Mouse (Mus musculus): Measurements from ENCODE around the gene Stk40. TPM values are rescaled to one million over a fixed set of nuclear protein-coding genes. Genes with fewer than 3 reads are reported as not detected.

Gene Stk40
- polyA plus RNA-seq, 1 experiment from 2014 or later, result 29.5 TPM

DNA sequence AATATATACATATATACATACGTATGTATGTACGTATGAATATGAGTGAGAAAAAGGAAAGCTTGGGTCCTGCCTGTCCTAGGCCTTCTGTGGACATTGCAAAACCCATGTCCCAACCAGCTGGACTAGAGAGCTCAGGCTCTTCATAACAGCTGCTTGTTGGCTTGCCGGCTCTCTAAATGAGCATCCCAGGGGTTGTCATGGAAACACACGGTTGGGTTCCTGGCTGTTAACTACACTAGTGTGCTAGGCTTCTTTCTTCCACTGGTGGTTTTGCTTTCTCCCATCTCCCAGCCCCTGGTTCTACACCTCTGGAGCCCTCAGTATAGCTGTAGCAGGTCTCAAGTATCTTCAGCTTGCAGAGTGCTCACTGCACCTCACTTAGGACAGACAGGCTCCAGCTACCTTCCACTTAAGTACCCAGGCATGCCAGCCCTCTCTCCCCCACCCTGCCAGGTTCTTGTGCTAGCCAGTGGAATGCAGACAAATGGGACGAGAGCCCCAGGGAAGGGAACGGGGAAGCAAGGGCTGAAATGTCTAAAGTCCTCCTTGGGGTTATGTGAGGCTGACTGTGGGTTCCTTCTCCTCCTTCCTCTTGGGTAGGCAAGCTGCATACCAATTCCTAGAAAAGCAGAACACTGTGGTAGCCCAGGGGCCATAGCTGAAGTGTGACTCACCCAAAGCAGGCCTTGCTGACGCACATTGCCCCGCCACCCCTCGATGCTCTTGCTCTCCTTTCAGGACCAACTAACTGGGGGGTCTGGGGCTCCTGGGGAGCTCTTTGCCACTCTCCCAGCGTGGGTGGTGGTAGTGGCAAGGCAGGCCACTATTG is 27.7 kb downstream of the Stk40 start:
- peak; percentile 82 for ATAC-seq
- H3K9ac ChIP-seq (ENCODE audit: low read depth, low read length), result no peak overlapping the region
- H3K36me3 ChIP-seq (ENCODE audit: control insufficient read depth, insufficient read depth, low read length), result peaks cover 25% of the 10 kb centered on the region
- WGBS, result 57% methylated on average over 10 of the region's 10 CpGs
- H3K4me2 ChIP-seq (ENCODE audit: low read length), result no peak overlapping the region
- no peaks in the 10 kb centered on the region for H3K9me3 ChIP-seq (ENCODE audit: control insufficient read depth, low read length)
- no peaks in the 10 kb centered on the region for H3K27me3 ChIP-seq (replicated peaks; ENCODE audit: control insufficient read depth, insufficient read depth, low read length)
- peaks cover 18% of the 10 kb centered on the region for H3K4me1 ChIP-seq (ENCODE audit: control insufficient read depth, insufficient read depth, low read depth, low read length)
- no peak overlapping the region for H3K4me3 ChIP-seq (ENCODE audit: low read length)
- H3K27ac ChIP-seq (ENCODE audit: low read depth, low read length), result peak overlapping the region; percentile 55; the same call in 1 of the 2 replicates

DNA sequence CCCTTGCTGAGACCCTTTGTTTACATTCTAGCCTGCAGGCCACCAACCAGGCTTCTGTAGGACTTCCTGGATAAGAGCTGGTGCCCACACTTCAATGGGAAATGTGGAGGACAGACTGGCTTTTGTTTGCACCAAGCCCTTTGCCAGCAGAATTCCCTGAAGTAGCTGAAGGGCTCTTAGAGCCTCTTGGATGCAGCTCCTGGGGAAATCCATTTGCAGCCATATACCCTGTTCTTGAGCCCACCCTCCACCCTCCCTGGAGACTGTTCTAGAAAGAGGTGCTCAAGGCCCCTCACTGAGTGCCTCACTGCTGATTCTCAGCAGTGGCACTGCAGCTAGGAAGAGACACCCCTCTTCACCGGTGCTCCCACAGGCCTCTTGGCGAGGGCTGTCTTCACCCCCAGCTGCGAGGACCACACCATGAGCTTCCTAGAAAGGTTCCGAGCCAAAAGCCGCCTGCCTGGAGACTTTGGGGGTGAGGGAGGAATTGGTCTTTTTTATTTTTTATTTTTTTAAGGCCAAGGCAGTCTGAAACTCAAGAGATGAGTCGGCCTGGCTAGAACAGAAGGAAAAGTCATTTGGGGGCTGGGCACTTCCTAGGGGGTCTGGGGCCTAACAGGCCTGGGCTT is 29.0 kb downstream of the Stk40 start:
- Histone ChIP-seq H3K27ac (ENCODE audit: low read depth, low read length) (peak overlapping the region; percentile 55), H3K4me2 (ENCODE audit: low read length) (no peak overlapping the region), H3K27me3 (replicated peaks; ENCODE audit: control insufficient read depth, insufficient read depth, low read length) (no peaks in the 10 kb centered on the region), H3K36me3 (ENCODE audit: control insufficient read depth, insufficient read depth, low read length) (peaks cover 29% of the 10 kb centered on the region), H3K9me3 (ENCODE audit: control insufficient read depth, low read length) (no peaks in the 10 kb centered on the region), H3K4me1 (ENCODE audit: control insufficient read depth, insufficient read depth, low read depth, low read length) (peaks cover 18% of the 10 kb centered on the region), H3K9ac (ENCODE audit: low read depth, low read length) (no peak overlapping the region), H3K4me3 (ENCODE audit: low read length) (no peak overlapping the region)
- ATAC-seq, result no peak
- WGBS, result 70% methylated on average over 6 of the region's 6 CpGs

DNA sequence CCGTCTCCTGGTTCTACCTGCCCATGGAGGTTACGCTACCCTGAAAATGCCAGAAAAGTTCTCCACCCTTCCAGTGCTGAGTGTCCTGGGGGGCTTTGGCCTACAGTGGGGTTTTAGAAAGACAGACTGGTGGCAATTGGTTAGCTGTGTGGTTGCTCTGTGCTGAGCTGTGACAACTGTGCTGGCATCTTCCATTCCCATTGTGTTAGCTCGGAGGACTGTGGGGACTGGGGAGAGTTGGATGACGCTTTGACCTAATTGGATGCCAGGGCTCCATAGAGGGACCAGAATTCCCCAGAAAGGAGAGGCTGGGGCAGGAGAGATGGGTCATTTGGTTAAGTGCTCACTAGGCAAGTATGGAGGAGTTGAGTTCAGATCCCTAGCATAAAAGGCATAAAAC is 30.5 kb downstream of the Stk40 start:
- Histone ChIP-seq H3K9me3 (ENCODE audit: control insufficient read depth, low read length) (no peaks in the 10 kb centered on the region), H3K36me3 (ENCODE audit: control insufficient read depth, insufficient read depth, low read length) (peaks cover 31% of the 10 kb centered on the region), H3K4me1 (ENCODE audit: control insufficient read depth, insufficient read depth, low read depth, low read length) (peaks cover 18% of the 10 kb centered on the region), H3K9ac (ENCODE audit: low read depth, low read length) (no peak overlapping the region), H3K27ac (ENCODE audit: low read depth, low read length) (no peak overlapping the region), H3K4me2 (ENCODE audit: low read length) (no peak overlapping the region), H3K4me3 (ENCODE audit: low read length) (no peak overlapping the region), H3K27me3 (replicated peaks; ENCODE audit: control insufficient read depth, insufficient read depth, low read length) (no peaks in the 10 kb centered on the region)
- WGBS, result 93% methylated on average over 4 of the region's 4 CpGs
- no peak for ATAC-seq

DNA sequence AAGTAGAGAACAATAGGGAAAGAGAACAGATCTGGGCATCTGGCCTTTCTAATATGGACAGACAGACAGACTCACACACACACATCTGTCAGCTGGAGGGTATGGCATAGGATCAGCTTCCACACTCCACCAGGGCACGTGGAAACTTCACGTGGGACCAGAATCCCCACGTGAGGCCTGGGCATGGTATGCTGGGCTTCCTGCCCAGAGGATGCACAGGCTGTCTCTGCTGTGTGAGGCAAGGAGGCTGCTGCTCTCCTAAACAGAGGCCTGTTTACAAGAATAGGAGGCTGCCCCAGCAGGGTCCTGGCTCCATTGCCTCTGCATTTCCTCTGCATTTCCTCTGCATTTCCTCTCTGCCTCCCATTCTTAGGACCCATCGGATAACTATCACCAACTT is 30.9 kb downstream of the Stk40 start:
- Histone ChIP-seq H3K9ac (ENCODE audit: low read depth, low read length) (no peak overlapping the region), H3K27me3 (replicated peaks; ENCODE audit: control insufficient read depth, insufficient read depth, low read length) (no peaks in the 10 kb centered on the region), H3K9me3 (ENCODE audit: control insufficient read depth, low read length) (no peaks in the 10 kb centered on the region), H3K27ac (ENCODE audit: low read depth, low read length) (no peak overlapping the region), H3K4me1 (ENCODE audit: control insufficient read depth, insufficient read depth, low read depth, low read length) (peaks cover 18% of the 10 kb centered on the region), H3K4me2 (ENCODE audit: low read length) (no peak overlapping the region), H3K4me3 (ENCODE audit: low read length) (no peak overlapping the region), H3K36me3 (ENCODE audit: control insufficient read depth, insufficient read depth, low read length) (peaks cover 30% of the 10 kb centered on the region)
- ATAC-seq, result no peak
- WGBS, result 81% methylated on average over 4 of the region's 4 CpGs

DNA sequence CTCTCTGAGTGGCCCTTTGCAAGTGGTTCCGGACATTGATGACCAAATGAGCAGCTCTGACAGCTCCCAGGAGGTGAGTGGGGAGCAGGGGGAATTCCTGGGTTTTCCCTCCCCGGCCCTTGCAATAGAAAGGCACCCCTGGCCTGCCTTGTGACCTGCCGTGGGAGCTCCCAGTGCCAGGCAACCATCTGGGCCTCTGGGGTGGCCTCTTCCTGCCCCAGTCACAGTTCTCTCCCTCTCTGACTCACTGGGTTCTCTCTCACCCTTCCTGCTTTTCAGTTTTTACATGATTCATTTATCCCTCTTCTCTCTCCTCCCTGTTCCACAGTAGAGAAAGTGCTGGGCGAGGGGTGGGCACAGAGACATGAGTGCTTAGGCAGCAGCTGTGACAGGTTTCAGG is 34.0 kb downstream of the Stk40 start:
- no peaks in the 10 kb centered on the region for H3K27me3 ChIP-seq (replicated peaks; ENCODE audit: control insufficient read depth, insufficient read depth, low read length)
- H3K4me3 ChIP-seq (ENCODE audit: low read length), result no peak overlapping the region
- H3K4me1 ChIP-seq (ENCODE audit: control insufficient read depth, insufficient read depth, low read depth, low read length), result peaks cover 2% of the 10 kb centered on the region; the same call in 1 of the 2 replicates
- H3K4me2 ChIP-seq (ENCODE audit: low read length), result no peak overlapping the region
- no peak overlapping the region for H3K9ac ChIP-seq (ENCODE audit: low read depth, low read length)
- H3K36me3 ChIP-seq (ENCODE audit: control insufficient read depth, insufficient read depth, low read length), result peaks cover 32% of the 10 kb centered on the region
- no peak overlapping the region for H3K27ac ChIP-seq (ENCODE audit: low read depth, low read length)
- WGBS, result 80% methylated on average over 4 of the region's 4 CpGs
- no peaks in the 10 kb centered on the region for H3K9me3 ChIP-seq (ENCODE audit: control insufficient read depth, low read length)
- ATAC-seq, result no peak

DNA sequence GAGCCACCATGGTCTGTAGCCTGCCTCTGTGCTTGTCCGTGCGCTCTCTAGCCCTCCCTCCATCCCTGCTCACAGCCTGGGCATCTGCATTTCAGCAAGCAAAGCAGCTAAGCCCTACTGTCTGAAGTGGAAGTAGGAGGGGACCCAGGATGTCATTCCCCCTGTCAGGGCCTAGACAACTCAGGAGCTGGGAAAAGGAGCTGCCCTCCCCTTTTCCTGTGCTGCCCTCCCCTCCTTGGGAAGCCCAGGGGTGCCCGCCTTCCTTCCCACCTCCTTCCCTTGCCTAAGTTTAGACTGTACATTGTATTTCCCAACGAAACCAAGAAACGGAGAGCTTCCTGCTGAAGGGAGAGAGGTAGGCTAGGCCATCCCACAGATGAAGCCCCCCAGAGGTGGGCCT is 37.3 kb downstream of the Stk40 start:
- Histone ChIP-seq H3K4me2 (ENCODE audit: low read length) (no peak overlapping the region), H3K9me3 (ENCODE audit: control insufficient read depth, low read length) (no peaks in the 10 kb centered on the region), H3K36me3 (ENCODE audit: control insufficient read depth, insufficient read depth, low read length) (peaks cover 28% of the 10 kb centered on the region), H3K4me3 (ENCODE audit: low read length) (no peak overlapping the region), H3K27me3 (replicated peaks; ENCODE audit: control insufficient read depth, insufficient read depth, low read length) (no peaks in the 10 kb centered on the region), H3K9ac (ENCODE audit: low read depth, low read length) (no peak overlapping the region), H3K4me1 (ENCODE audit: control insufficient read depth, insufficient read depth, low read depth, low read length) (no peaks in the 10 kb centered on the region), H3K27ac (ENCODE audit: low read depth, low read length) (no peak overlapping the region)
- WGBS, result 82% methylated on average over 5 of the region's 5 CpGs
- no peak for ATAC-seq

DNA sequence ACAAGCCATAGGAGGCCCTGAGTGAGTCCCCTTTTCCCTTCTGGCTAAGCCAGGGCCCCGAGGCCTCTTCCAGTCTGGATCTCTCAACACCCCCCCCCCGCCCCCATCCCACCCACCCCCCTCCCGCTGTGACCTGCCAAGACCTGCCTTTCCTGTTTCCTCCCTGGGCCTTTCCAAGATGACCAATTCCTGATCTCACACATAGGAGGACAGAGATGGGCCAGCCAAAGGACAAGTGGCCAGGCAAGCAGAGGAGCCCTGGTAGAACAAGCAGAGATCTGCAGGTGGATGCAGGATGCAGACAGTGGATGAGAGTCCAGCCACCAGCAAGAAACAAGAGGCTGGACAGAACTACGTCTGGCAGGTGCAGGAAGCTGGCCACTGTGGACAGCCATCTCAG is 41.6 kb downstream of the Stk40 start:
- Histone ChIP-seq H3K4me3 (ENCODE audit: low read length) (no peak overlapping the region), H3K27me3 (replicated peaks; ENCODE audit: control insufficient read depth, insufficient read depth, low read length) (peaks cover 18% of the 10 kb centered on the region), H3K4me2 (ENCODE audit: low read length) (no peak overlapping the region), H3K9ac (ENCODE audit: low read depth, low read length) (no peak overlapping the region), H3K9me3 (ENCODE audit: control insufficient read depth, low read length) (no peaks in the 10 kb centered on the region), H3K27ac (ENCODE audit: low read depth, low read length) (no peak overlapping the region), H3K4me1 (ENCODE audit: control insufficient read depth, insufficient read depth, low read depth, low read length) (peaks cover 12% of the 10 kb centered on the region), H3K36me3 (ENCODE audit: control insufficient read depth, insufficient read depth, low read length) (no peaks in the 10 kb centered on the region)
- ATAC-seq, result no peak
- 55% methylated on average over 4 of the region's 4 CpGs for WGBS

DNA sequence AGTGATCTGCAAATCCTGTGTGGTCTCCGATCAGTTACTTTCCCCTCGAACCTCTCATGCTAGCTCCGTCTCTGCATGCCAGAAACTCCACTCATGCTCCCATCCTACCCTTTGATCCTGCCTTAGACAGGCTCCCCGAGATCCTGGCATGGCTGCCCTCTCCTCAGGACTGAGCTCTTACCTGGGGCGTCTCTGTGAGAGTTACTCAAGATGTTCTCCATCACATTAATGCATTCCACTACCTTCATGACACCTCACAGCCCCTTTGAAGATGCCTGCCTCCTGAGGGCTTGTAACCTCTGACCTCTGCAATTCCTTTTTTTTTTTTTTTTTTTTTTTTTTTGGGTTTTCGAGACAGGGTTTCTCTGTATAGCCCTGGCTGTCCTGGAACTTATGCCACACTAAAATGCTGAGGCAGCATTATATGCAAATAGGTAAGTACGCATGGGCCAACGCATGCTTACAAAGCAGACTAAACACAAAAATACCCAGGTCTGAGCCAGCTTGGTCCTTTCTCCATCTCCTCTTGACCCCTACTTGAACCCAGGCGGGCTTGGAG is 43.3 kb downstream of the Stk40 start:
- no peak for ATAC-seq
- no peak overlapping the region for H3K9ac ChIP-seq (ENCODE audit: low read depth, low read length)
- no peak overlapping the region for H3K4me3 ChIP-seq (ENCODE audit: low read length)
- H3K9me3 ChIP-seq (ENCODE audit: control insufficient read depth, low read length), result no peaks in the 10 kb centered on the region
- WGBS, result 53% methylated on average over 9 of the region's 9 CpGs
- H3K4me1 ChIP-seq (ENCODE audit: control insufficient read depth, insufficient read depth, low read depth, low read length), result peaks cover 12% of the 10 kb centered on the region
- no peak overlapping the region for H3K27ac ChIP-seq (ENCODE audit: low read depth, low read length)
- H3K36me3 ChIP-seq (ENCODE audit: control insufficient read depth, insufficient read depth, low read length), result no peaks in the 10 kb centered on the region
- H3K4me2 ChIP-seq (ENCODE audit: low read length), result no peak overlapping the region
- H3K27me3 ChIP-seq (replicated peaks; ENCODE audit: control insufficient read depth, insufficient read depth, low read length), result peaks cover 26% of the 10 kb centered on the region

DNA sequence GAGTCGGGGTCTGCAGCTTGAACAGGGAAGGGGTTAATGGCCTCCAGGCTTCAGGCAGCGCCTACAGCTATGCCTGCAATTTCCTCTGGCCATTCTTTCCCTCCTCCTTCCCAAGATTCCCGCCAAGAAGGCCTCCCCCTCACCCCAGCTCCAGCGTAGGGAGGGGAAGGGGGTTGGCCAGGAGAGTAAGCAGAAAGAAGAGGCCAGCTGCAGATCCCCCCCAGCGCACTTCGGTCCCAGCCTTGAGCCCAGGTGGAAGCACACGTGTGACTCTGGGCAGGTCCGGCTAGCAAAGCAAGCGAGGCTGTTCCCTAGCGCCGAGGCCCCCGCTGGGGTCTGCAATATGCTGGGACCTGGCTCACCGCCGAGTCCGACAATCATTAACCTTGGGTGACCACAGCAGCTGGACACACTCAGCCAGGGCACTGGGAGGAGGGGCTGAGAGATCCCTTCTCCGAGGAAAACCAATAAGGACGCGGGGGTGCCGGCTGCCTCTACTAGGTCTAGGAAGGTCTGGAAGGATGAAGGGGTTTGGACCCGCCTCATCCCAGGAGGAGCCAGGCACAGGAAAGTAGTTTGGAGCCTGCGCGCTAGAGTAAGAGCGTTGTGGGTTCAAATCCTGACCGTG is 43.9 kb downstream of the Stk40 start, which contains the start of gene Eva1b:
Eva1b (plus strand) TSS at position 212 of the 628 bp plus-strand sequence.
- H3K4me1 ChIP-seq (ENCODE audit: control insufficient read depth, insufficient read depth, low read depth, low read length), result peaks cover 12% of the 10 kb centered on the region
- H3K9ac ChIP-seq (ENCODE audit: low read depth, low read length), result peak within 1 kb of the TSS; percentile 63
- peak within 1 kb of the TSS; percentile 64 for H3K27ac ChIP-seq (ENCODE audit: low read depth, low read length)
- ATAC-seq, result no peak
- peak within 1 kb of the TSS; percentile 47 for H3K4me3 ChIP-seq (ENCODE audit: low read length)
- WGBS, result 2% methylated on average over 24 of the region's 24 CpGs
- no peaks in the 10 kb centered on the region for H3K9me3 ChIP-seq (ENCODE audit: control insufficient read depth, low read length)
- H3K36me3 ChIP-seq (ENCODE audit: control insufficient read depth, insufficient read depth, low read length), result no peaks in the 10 kb centered on the region
- H3K27me3 ChIP-seq (replicated peaks; ENCODE audit: control insufficient read depth, insufficient read depth, low read length), result peaks cover 26% of the 10 kb centered on the region
- H3K4me2 ChIP-seq (ENCODE audit: low read length), result peak within 1 kb of the TSS; percentile 72

Measured in hindbrain, embryonic 16.5 days (tissue).